Mouse (Mus musculus) urinary bladder, adult 18-20 months (tissue): ENCODE results near the gene Mybphl.

Source experiments
- DNase-seq, 2 experiments: peaks; one replicate each; pipeline ENCODE4 v3.0.0; 2022; ENCODE audit warnings: low spot score in 2 of 2, mixed read lengths in 2 of 2

Mybphl gene

DNA sequence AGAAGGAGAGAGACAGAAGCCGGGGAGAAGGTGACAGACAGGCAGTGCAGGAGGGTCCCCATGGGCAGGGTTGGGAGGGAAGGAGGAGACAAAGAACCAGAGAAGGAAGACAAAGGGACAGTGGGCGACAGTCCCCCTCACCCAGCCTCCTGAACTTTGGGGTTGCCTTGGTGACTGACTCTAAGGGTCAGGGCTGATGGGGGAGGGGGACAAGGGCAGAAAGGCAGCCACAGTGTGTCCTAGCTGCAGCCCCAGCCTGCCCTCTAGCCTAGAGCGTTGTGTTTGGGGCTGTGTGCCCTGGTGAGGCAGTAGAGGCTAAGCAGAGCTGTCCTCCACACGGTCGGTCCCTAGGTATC lies 45.6 kb downstream of the Mybphl start:
- DNase-seq = no peak

GRCm38 (mm10) chr3:108411026-108411753 lies 46.5 kb downstream of the Mybphl start:
- DNase-seq = no peak

- DNase-seq = no peak
Observed at GRCm38 (mm10) chr3:108411754-108412121, 47.0 kb downstream of the Mybphl start.

GRCm38 (mm10) chr3:108413634-108414360 lies 49.1 kb downstream of the Mybphl start:
- DNase-seq = no peak

GRCm38 (mm10) chr3:108414857-108415830 lies 50.4 kb downstream of the Mybphl start, which contains the start of gene Celsr2:
TSS of gene Celsr2 (minus strand) at chr3:108415552.
- no peak for DNase-seq

DNA sequence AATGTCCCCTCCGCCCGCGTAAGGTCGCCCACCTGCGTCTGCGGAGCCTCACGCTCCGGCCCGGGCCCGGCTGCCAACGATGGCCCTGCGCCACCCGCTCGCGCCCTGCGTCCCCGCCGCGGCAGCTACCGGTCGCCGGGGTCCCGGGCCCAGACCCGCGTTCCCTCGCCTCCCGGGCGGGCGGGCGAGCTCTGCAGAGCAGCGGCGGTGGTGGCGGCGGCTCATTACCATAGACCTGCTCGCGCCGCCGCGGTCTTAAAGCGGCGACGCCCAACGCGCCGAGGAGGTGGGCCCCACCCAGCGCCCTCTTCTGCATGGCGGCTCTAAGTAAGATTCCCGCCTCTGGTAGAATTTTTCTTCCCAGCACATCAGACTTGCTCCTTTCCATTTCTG lies 51.1 kb downstream of the Mybphl start:
- peak; percentile 39 to 59 for DNase-seq

DNA sequence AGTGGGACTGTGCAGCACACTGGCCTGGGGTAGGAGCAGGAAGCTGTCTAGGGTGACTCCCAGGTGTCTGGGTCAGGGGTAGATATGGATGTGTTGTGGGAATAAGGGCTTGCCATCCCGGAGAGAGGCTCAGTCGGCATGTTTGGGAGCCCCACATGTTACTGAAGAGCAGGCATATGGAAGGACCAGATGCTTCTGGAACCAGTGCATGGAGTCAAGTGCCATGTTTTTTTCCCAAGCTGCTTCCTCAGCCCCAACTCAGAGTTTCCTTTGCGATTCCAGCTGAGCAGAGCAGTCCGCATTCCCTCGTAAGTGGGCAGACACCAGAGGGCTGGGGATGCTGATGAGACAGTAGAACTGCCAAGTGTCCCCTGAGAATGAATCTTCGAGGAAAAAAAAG lies 58.3 kb downstream of the Mybphl start:
- DNase-seq = no peak

- DNase-seq = peak; percentile 59 to 66
Observed at GRCm38 (mm10) chr3:108423844-108424801, 59.4 kb downstream of the Mybphl start.

GRCm38 (mm10) chr3:108424944-108425623 lies 60.4 kb downstream of the Mybphl start:
- no peak for DNase-seq

DNA sequence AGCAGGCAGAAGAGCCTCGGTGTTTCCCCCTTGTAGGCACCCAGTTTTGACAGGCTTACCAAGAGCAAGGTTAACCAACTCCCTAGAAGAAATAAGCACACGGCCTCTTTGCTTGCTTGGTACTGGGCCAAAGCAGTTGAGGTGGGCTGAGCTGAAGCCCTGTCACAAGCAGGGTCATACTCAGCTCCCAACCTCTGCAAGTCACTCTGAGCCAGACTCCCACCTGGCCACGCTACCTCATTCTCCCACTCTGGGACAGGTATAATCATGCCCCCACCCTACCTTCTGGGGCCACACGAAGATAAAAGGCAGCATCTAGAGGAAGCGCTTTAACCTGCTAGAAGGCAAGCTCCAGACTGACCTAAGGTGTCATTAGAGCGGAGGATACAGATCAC lies 60.9 kb downstream of the Mybphl start:
- DNase-seq = no peak
